Mouse (Mus musculus) bone marrow macrophage, adult 2 months (primary cell): ENCODE results near the gene 4930404N11Rik. TPM values are rescaled to one million over a fixed set of nuclear protein-coding genes. Genes with fewer than 3 reads are reported as not detected.

Experiments used
- H3K27ac ChIP-seq: 2 replicates; pipeline ENCODE4 v1.5.1; 2012; ENCODE audit warnings: low read depth, low read length; ENCODE audit not compliant: insufficient read depth
- H3K4me1 ChIP-seq: 2 replicates; pipeline ENCODE4 v1.6.1; 2012; ENCODE audit warnings: low read length; ENCODE audit not compliant: control insufficient read depth, insufficient read depth
- H3K4me3 ChIP-seq: 2 replicates; pipeline ENCODE4 v1.5.1; 2012; ENCODE audit warnings: mild to moderate bottlenecking, low read length, moderate library complexity; ENCODE audit not compliant: insufficient read depth
- CTCF ChIP-seq: IDR thresholded peaks from 2 replicates; pipeline ENCODE4 v1.5.1; 2012; ENCODE audit warnings: low read depth, mild to moderate bottlenecking, low read length, moderate library complexity
- POLR2A ChIP-seq: IDR thresholded peaks from 2 replicates; pipeline ENCODE4 v1.6.1; 2012; ENCODE audit warnings: mild to moderate bottlenecking, low read depth, low read length, borderline replicate concordance
- polyA plus RNA-seq: library from polyadenylated mRNA; stranded (reverse); fragments of >200 nt; gene quantifications from 2 replicates; pipeline ENCODE4 v1.2.4, GENCODE M21; 2012; ENCODE audit not compliant: missing spikeins, insufficient read depth, insufficient read length

The 4930404N11Rik gene
- polyA plus RNA-seq: not detected in 2 replicates

- peak within 1 kb of the TSS; percentile 37 for H3K27ac ChIP-seq
These were observed at the start of gene 4930404N11Rik for GRCm38 (mm10) chr10:81365672-81366476. Gene 4930404N11Rik (minus strand): TSS chr10:81365816.

GRCm38 (mm10) chr10:81415146-81415545 is 49.5 kb upstream of the 4930404N11Rik start:
- Histone ChIP-seq H3K4me1 (peaks cover 22% of the 10 kb centered on the region), H3K4me3 (no peak overlapping the region), H3K27ac (no peak overlapping the region)
- no peak for TF ChIP-seq POLR2A
- no peak for TF ChIP-seq CTCF

More at GRCm38 (mm10) chr10:81365672-81366476, at the start of gene 4930404N11Rik:
- TF ChIP-seq POLR2A: no peak
- TF ChIP-seq CTCF: no peak
- H3K4me3 ChIP-seq: no peak within 1 kb of the TSS
- peaks cover 28% of the 10 kb centered on the region for H3K4me1 ChIP-seq

DNA sequence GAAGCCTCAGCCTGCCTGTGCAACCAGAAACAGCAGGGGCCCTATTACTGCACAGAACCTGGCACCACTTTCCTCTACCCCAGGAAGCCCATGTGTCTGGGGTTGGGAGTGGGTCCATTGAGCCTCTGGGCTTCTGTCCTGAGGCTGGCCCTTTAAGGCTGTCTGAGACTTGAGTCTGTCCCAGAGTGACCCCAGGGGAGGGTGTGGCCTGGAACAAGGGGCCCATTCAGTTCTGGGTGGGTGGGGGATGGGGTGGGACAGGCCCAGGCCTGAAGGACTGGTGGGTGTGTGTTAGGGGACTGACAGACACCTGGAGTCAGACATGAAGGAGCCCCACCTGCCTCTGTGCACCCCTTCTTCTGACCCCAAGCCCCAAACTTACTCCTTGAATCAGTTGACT is 49.1 kb upstream of the 4930404N11Rik start:
- Histone ChIP-seq H3K4me1 (peaks cover 27% of the 10 kb centered on the region), H3K27ac (no peak overlapping the region), H3K4me3 (no peak overlapping the region)
- no peak; the same call in 1 of the 2 replicates for TF ChIP-seq CTCF
- TF ChIP-seq POLR2A: no peak

GRCm38 (mm10) chr10:81413310-81414261 is 48.0 kb upstream of the 4930404N11Rik start:
- peaks cover 31% of the 10 kb centered on the region for H3K4me1 ChIP-seq
- H3K27ac ChIP-seq: peak overlapping the region; percentile 28; the same call in 1 of the 2 replicates
- H3K4me3 ChIP-seq: peak overlapping the region; percentile 26; the same call in 1 of the 2 replicates
- no peak for TF ChIP-seq POLR2A
- no peak for TF ChIP-seq CTCF

DNA sequence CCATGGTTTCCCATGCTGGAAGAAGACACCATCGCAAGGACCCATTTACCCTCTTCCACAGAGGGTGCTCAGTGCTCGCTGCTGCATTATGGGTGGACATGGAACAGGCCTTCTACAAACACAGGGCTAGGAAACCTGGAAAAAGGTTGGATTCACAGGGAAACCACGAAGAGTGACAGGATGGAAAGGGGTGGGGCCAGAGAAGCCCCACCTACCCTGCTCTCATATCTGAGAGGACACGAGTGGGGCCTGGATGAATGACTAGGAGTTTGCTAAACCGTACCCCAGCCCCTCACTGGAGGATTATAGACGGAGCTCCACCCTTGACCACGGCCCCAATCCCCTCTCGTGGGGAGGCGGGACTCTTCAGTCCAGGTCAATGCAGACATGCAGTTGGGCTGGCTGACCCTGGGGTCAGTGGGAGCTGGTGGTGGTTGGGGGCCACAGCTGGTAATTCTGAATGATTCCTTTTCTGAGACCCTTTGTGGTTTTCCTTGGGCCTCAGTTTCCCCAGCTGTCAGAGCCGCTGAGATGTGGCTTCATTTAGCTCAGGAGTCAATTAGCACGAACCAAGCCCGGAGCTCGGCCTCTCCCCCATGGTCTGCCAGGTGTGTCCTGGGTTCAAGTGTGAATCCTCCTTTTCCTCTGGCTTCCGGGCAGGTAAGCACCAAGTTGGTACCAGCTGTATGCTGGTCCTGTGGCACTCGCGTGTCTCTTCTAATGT is 47.1 kb upstream of the 4930404N11Rik start:
- Histone ChIP-seq H3K4me1 (peaks cover 40% of the 10 kb centered on the region), H3K4me3 (no peak overlapping the region), H3K27ac (no peak overlapping the region)
- TF ChIP-seq POLR2A: no peak
- no peak for TF ChIP-seq CTCF

GRCm38 (mm10) chr10:81411471-81412400 is 46.1 kb upstream of the 4930404N11Rik start:
- TF ChIP-seq POLR2A (no peak), CTCF (no peak)
- Histone ChIP-seq H3K27ac (no peak overlapping the region), H3K4me1 (peaks cover 40% of the 10 kb centered on the region), H3K4me3 (no peak overlapping the region)

DNA sequence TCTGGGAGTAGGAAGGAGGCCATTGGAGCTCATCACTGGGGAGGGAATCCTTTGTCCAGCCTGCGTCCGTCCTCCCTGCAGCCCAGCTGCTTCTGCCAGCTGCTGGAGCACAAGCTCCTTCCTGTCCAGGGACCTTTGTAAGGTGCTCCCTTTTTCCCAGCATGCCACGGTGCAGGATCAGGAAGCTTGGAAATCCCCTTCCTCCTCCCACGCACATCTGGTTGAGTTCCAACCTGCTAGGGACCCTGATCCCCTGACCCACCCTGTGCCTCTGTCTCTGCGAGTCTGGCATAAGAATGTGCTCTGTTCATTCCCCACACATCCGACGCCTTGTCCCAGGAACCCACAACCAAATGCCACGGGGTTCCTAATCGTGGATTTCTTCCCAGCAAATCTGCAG is 45.4 kb upstream of the 4930404N11Rik start:
- H3K27ac ChIP-seq: no peak overlapping the region
- H3K4me1 ChIP-seq: peaks cover 46% of the 10 kb centered on the region
- no peak for TF ChIP-seq POLR2A
- TF ChIP-seq CTCF: no peak
- H3K4me3 ChIP-seq: no peak overlapping the region

GRCm38 (mm10) chr10:81410350-81410749 is 44.7 kb upstream of the 4930404N11Rik start:
- H3K27ac ChIP-seq: 0 out of 2 replicates have a peak overlapping the region, but pooled peaks have one; percentile 89
- peak overlapping the region; percentile 37; the same call in 1 of the 2 replicates for H3K4me3 ChIP-seq
- no peak for TF ChIP-seq CTCF
- no peak for TF ChIP-seq POLR2A
- H3K4me1 ChIP-seq: peaks cover 51% of the 10 kb centered on the region
